Mouse (Mus musculus): Measurements from ENCODE around the gene Wwp2. TPM values are rescaled to one million over a fixed set of nuclear protein-coding genes. Genes with fewer than 3 reads are reported as not detected.
A peak's percentile ranks its signal among the peaks of the same experiment; 100 is the strongest.

The Wwp2 gene
- total and polyA plus RNA-seq, 3 experiments: 21.8 to 31.5 TPM; not detected in 1

- TF ChIP-seq RAD21 (IDR thresholded peaks at IDR 0.05; ENCODE audit: low read depth, low read length): no peak
- no peak for TF ChIP-seq MAZ (IDR thresholded peaks at IDR 0.05; ENCODE audit: low read depth, low read length)
Observed at GRCm38 (mm10) chr8:107484956-107485355, 48.8 kb downstream of the Wwp2 start (continued).

- TF ChIP-seq GATA1 (IDR thresholded peaks at IDR 0.05; ENCODE audit: low read depth, low read length): no peak
- no peak for TF ChIP-seq ZKSCAN1 (IDR thresholded peaks at IDR 0.05; ENCODE audit: low read depth, low read length)
- TF ChIP-seq POLR2A (IDR thresholded peaks at IDR 0.05; ENCODE audit: control insufficient read depth in 1 of 2, insufficient read depth in 1 of 2, low read depth in 1 of 2, low read length in 2 of 2, poor library complexity in 1 of 2): no peak
- TF ChIP-seq ZC3H11A (IDR thresholded peaks at IDR 0.05; ENCODE audit: low read depth, low read length): no peak
- TF ChIP-seq E2F4 (IDR thresholded peaks at IDR 0.05; ENCODE audit: borderline replicate concordance, low read depth, low read length): no peak
- no peak for TF ChIP-seq USF1 (IDR thresholded peaks at IDR 0.05; ENCODE audit: low read depth, low read length)
- no peak for TF ChIP-seq RAD21 (IDR thresholded peaks at IDR 0.05; ENCODE audit: low read depth, low read length)
- TF ChIP-seq SMC3 (IDR thresholded peaks at IDR 0.05; ENCODE audit: low read depth, low read length): no peak
- no peak for TF ChIP-seq CHD1 (IDR thresholded peaks at IDR 0.05; ENCODE audit: low read depth, low read length)
- TF ChIP-seq MXI1 (IDR thresholded peaks at IDR 0.05; ENCODE audit: low read depth, low read length): no peak
- no peak overlapping the region for H3K4me3 ChIP-seq (ENCODE audit: control insufficient read depth in 1 of 2, insufficient read depth in 1 of 2, low read depth in 2 of 2, low read length in 2 of 2)
- DNase-seq (ENCODE audit: low read depth, low spot score): peak; percentile 19
- peak overlapping the region; percentile 66; the same call in 1 of the 2 replicates for H3K27ac ChIP-seq (ENCODE audit: control insufficient read depth, low read depth, low read length)
- peaks cover 16 to 20% of the 10 kb centered on the region in 2 experiments for H3K4me1 ChIP-seq (ENCODE audit: control insufficient read depth in 1 of 2, insufficient read depth in 2 of 2, low read length in 2 of 2)
- H3K36me3 ChIP-seq (ENCODE audit: control insufficient read depth in 1 of 2, insufficient read depth in 2 of 2, low read length in 2 of 2): peaks cover 0 to 17% of the 10 kb centered on the region in 2 experiments; a peak in 3 of 4 replicates
- no peaks in the 10 kb centered on the region for H3K9me3 ChIP-seq (replicated peaks; ENCODE audit: insufficient read depth, low read length)
- H3K9ac ChIP-seq (ENCODE audit: control insufficient read depth, low read depth, low read length, poor library complexity, severe bottlenecking): no peak overlapping the region
- H3K79me2 ChIP-seq (ENCODE audit: control insufficient read depth, insufficient read depth, low read length, poor library complexity): no peaks in the 10 kb centered on the region
- no peaks in the 10 kb centered on the region for H3K27me3 ChIP-seq (ENCODE audit: control insufficient read depth in 1 of 2, insufficient read depth in 2 of 2, low read length in 2 of 2)
Observed at GRCm38 (mm10) chr8:107488551-107488950, 52.4 kb downstream of the Wwp2 start.

- no peaks in the 10 kb centered on the region for H3K27me3 ChIP-seq (ENCODE audit: control insufficient read depth in 1 of 2, insufficient read depth in 2 of 2, low read length in 2 of 2)
- peak overlapping the region; percentile 11; the same call in 1 of the 2 replicates for H3K9ac ChIP-seq (ENCODE audit: control insufficient read depth, low read depth, low read length, poor library complexity, severe bottlenecking)
- no peak overlapping the region for H3K4me3 ChIP-seq (ENCODE audit: control insufficient read depth in 1 of 2, insufficient read depth in 1 of 2, low read depth in 2 of 2, low read length in 2 of 2)
- H3K4me1 ChIP-seq (ENCODE audit: control insufficient read depth in 1 of 2, insufficient read depth in 2 of 2, low read length in 2 of 2): peaks cover 16 to 20% of the 10 kb centered on the region in 2 experiments
- H3K79me2 ChIP-seq (ENCODE audit: control insufficient read depth, insufficient read depth, low read length, poor library complexity): no peaks in the 10 kb centered on the region
- H3K27ac ChIP-seq (ENCODE audit: control insufficient read depth, low read depth, low read length): peak overlapping the region; percentile 66
- H3K9me3 ChIP-seq (replicated peaks; ENCODE audit: insufficient read depth, low read length): no peaks in the 10 kb centered on the region
- peak; percentile 53 for DNase-seq (ENCODE audit: low read depth, low spot score)
- TF ChIP-seq SIN3A (IDR thresholded peaks at IDR 0.05; ENCODE audit: low read length) (peak; percentile 44; the same call in 1 of the 2 replicates), GATA1 (IDR thresholded peaks at IDR 0.05; ENCODE audit: low read depth, low read length) (peak; percentile 53), KAT2A (conservative IDR thresholded peaks at IDR 0.05; ENCODE audit: low read depth, low read length) (no peak), TAL1 (IDR thresholded peaks at IDR 0.05; ENCODE audit: low read length) (no peak), RCOR1 (IDR thresholded peaks at IDR 0.05; ENCODE audit: low read depth, low read length) (peak; percentile 18; the same call in 1 of the 2 replicates), TBP (IDR thresholded peaks at IDR 0.05; ENCODE audit: low read depth, low read length) (0 out of 2 replicates have a peak, but pooled peaks have one; percentile 46), EP300 (IDR thresholded peaks at IDR 0.05; ENCODE audit: low read depth in 1 of 2, low read length in 2 of 2) (peak; percentile 30 to 67; a peak in 3 of 4 replicates), ZKSCAN1 (IDR thresholded peaks at IDR 0.05; ENCODE audit: low read depth, low read length) (no peak), MAZ (IDR thresholded peaks at IDR 0.05; ENCODE audit: low read depth, low read length) (no peak), MAFK (IDR thresholded peaks at IDR 0.05; ENCODE audit: borderline replicate concordance, low read depth, low read length) (peak; percentile 68; the same call in 1 of the 2 replicates), GABPA (IDR thresholded peaks at IDR 0.05; ENCODE audit: low read depth, low read length) (peak; percentile 76), MAX (IDR thresholded peaks at IDR 0.05; ENCODE audit: low read length) (0 out of 2 replicates have a peak, but pooled peaks have one; percentile 11), NELFE (IDR thresholded peaks at IDR 0.05; ENCODE audit: low read depth, low read length) (0 out of 2 replicates have a peak, but pooled peaks have one; percentile 12)
- H3K36me3 ChIP-seq (ENCODE audit: control insufficient read depth in 1 of 2, insufficient read depth in 2 of 2, low read length in 2 of 2): peaks cover 0 to 17% of the 10 kb centered on the region in 2 experiments; a peak in 3 of 4 replicates
Observed at GRCm38 (mm10) chr8:107489086-107489485, 52.9 kb downstream of the Wwp2 start.

Measured in MEL (cell line).